Mouse (Mus musculus): ENCODE measurements around the gene Top2a. TPM values are rescaled to one million over a fixed set of nuclear protein-coding genes. Genes with fewer than 3 reads are reported as not detected.
"Not testable (repeated sequence)": the region's sequence is repeated elsewhere in the genome, so short reads cannot be mapped to it uniquely, and the experiment has no call there.

Gene Top2a
- total RNA-seq, 1 experiment from 2014 or later: 2.9 TPM

DNA sequence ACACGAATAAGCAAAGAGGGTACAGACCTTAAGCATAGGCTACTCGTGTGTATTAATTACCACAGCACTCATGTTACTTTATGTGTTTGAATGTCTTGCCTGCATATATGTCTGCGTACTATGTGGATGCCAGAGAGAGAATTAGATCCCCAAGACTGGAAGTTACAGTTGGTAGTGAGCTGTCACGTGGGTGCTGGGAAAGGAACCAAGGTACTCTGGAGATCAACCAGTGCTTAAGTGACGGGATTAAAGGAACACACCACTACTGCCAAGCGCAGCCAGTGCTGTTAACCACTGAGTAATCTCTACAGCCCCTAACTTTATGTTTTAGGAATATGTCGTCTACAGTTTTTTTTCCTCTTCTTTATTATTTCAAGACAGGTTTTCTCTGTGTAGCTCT is 28.0 kb downstream of the Top2a start:
- ATAC-seq (ENCODE audit: extremely low read depth, insufficient number of reproducible peaks, low FRiP score, poor library complexity, severe bottlenecking): no peak

GRCm38 (mm10) chr11:98990866-98991265 is 33.1 kb downstream of the Top2a start:
- no peak for ATAC-seq (ENCODE audit: extremely low read depth, insufficient number of reproducible peaks, low FRiP score, poor library complexity, severe bottlenecking)

DNA sequence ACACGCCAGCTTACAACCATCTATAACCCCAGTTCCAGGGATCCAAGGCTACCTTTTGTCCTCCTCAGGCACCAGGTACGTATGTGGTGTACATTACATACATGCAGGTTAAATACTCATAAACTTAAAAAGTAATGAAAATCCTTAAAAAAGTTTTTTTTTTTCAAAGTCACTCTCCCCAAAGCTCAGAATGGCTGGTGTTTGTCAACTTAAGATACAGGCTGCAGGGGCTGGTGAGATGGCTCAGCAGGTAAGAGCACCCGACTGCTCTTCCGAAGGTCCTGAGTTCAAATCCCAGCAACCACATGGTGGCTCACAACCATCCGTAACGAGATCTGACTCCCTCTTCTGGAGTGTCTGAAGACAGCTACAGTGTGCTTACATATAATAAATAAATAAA is 35.7 kb downstream of the Top2a start:
- ATAC-seq (ENCODE audit: extremely low read depth, insufficient number of reproducible peaks, low FRiP score, poor library complexity, severe bottlenecking): not testable (repeated sequence)

DNA sequence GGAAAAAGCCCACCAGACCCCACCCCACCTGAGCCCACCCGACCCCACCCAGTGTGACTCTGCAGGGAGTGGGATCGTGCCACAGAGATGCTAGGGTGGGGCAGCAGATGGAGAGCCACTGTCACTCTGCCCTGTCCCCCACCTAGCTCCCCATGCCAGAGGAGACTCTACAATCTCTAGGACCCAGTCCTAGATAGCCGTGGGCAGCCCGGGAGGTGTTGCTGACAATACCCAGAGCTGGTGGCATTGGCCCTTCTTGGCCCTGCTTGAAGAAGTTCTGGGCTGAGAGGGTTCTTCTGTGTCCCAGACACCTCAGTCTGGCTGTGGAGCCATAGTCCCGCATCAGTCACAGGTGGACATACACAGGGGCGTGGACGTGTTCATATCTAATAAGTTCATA is 38.4 kb downstream of the Top2a start:
- no peak for ATAC-seq (ENCODE audit: extremely low read depth, insufficient number of reproducible peaks, low FRiP score, poor library complexity, severe bottlenecking)

GRCm38 (mm10) chr11:98983551-98983950 is 40.4 kb downstream of the Top2a start:
- ATAC-seq (ENCODE audit: extremely low read depth, insufficient number of reproducible peaks, low FRiP score, poor library complexity, severe bottlenecking): no peak

DNA sequence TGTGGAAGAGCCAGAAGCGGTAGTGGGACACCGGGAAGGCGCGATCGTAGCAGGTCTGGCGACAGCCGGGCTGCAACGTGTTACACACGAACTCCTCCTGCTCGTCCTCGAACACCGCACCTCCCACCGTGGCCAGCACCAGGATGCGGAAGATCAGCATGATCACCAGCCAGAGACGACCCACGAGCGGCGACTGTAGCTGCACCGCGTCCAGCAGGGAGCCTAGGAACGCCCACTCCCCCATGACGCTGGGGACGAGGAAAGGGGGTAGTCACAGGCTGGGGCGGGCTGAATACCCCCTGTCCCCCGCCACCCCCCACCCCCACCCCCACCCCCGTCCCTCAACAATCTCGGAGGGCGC is 41.2 kb downstream of the Top2a start, which contains the start of gene Gjd3:
Gene Gjd3, minus strand, starts transcription at position 244 of the 361 bp plus-strand sequence.
- ATAC-seq (ENCODE audit: extremely low read depth, insufficient number of reproducible peaks, low FRiP score, poor library complexity, severe bottlenecking): no peak

GRCm38 (mm10) chr11:98981997-98982772 is 41.8 kb downstream of the Top2a start:
- no peak for ATAC-seq (ENCODE audit: extremely low read depth, insufficient number of reproducible peaks, low FRiP score, poor library complexity, severe bottlenecking)

DNA sequence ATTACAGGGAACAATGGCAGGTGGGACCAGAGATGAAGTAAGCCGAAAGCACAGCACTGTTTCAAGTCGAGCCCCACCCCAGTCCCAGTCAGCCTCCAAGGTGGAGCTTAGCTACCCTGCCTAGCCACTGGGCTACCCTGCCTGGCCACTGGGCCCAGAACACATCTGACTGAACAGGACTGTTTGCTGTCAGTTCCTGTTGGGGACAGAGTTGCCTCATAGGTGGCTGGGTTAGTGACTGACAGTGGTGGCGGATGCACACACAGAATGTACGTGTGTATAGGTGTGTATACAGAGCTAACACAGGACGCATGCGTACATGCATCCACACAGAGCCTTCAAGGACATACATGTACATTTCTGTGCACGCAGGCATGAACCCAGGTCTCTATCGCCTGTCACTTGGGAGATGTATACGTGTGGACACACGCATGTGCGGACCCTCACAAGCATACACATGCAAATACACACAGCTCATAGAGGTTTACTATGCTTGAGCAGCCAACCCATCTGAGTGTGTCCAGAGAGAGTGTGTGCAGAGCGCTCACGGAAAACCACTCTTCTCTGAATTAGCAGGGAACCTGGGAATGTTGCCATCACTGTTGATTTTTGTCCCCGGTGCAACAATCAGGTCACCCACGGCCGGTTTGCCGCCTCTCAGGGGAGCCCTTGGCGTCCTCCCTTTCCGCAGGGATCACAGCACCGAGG is 42.5 kb downstream of the Top2a start:
- no peak for ATAC-seq (ENCODE audit: extremely low read depth, insufficient number of reproducible peaks, low FRiP score, poor library complexity, severe bottlenecking)

DNA sequence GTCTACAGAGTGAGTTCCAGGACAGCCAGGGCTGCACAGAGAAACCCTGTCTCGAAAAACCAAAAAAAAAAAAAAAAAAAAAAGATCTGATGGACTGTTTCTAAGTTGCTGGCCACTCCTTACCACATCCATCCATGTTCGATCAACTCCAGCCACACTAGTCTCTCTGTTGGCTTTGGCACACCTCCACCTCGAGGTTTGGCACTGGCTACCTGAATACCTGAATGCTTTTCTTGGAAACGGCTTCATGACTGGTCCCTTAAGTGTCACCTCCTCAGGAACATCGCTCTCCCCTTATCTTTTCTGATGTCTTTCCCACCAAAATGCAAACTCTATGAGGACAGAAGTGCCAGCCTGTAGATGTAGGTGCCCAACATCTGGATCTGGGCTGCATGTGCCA is 44.6 kb downstream of the Top2a start:
- no peak for ATAC-seq (ENCODE audit: extremely low read depth, insufficient number of reproducible peaks, low FRiP score, poor library complexity, severe bottlenecking)

- no peak for ATAC-seq (ENCODE audit: extremely low read depth, insufficient number of reproducible peaks, low FRiP score, poor library complexity, severe bottlenecking)
These were observed 45.4 kb downstream of the Top2a start for GRCm38 (mm10) chr11:98978526-98979148.

DNA sequence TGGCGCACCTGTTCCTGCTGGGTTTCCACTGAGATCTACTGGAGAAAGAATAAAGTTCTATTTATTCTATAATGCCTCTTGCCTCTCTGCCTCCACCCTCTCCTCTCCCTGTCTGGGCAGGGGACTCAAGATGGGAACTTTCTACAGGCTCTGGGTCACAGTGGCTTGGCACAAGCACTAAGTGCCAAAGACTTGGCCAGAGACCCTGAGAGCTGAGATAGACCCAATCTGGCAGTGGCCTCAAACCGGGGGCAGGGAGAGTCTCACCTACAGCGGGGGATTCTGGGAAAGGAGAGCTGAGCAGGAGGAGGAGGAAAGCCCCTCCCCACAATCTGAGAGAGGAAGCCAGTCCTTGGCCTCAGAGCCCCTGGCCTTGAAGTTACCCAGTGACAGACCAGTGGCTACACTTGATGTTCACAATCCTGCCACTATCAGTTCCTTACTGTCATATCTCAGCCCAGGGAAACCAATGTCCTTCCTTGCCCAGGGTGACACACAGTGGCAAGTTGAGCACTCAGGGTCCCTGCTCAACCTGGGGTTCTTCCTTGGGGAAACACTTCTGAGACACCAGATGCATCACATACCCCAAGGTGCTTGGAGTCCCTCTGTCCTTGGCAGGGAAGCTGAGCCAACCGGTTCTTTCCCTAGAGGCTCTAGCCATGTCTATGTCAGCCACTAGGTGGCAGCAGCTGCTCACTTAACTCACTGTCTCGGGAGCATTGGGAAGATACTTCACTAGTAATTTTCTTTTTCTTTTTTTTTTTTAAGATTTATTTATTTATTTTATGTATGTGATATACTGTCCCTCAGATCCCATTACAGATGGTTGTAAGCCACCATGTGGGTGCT is 48.9 kb downstream of the Top2a start:
- peak; percentile 30; the same call in 1 of the 2 replicates for ATAC-seq (ENCODE audit: extremely low read depth, insufficient number of reproducible peaks, low FRiP score, poor library complexity, severe bottlenecking)

DNA sequence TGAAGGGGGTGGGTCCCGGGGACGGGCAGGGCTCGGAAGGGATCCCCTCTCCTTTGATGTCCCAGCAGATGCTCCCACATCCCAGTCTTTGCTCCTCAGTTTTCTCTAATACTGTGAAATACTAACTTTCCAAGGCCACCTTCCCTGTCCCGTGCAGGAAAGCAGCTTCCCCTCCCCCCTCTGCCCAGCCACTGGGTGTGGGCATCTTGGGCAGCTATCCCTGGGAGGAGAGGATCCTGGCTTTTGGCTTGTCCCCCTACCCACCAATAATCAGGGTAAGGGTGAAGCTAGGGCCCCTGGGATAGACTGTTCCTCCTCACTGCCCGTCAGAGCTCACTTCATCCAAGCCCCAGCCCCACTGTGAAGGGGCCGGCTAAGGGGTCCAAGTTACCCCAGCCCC is 49.8 kb downstream of the Top2a start:
- ATAC-seq (ENCODE audit: extremely low read depth, insufficient number of reproducible peaks, low FRiP score, poor library complexity, severe bottlenecking): no peak

- no peak for ATAC-seq (ENCODE audit: extremely low read depth, insufficient number of reproducible peaks, low FRiP score, poor library complexity, severe bottlenecking)
These were observed 50.4 kb downstream of the Top2a start for GRCm38 (mm10) chr11:98973584-98973983.

- no peak for ATAC-seq (ENCODE audit: extremely low read depth, insufficient number of reproducible peaks, low FRiP score, poor library complexity, severe bottlenecking)
These were observed 51.1 kb downstream of the Top2a start for GRCm38 (mm10) chr11:98972801-98973360.

- peak; percentile 56 for ATAC-seq (ENCODE audit: extremely low read depth, insufficient number of reproducible peaks, low FRiP score, poor library complexity, severe bottlenecking)
These were observed 51.8 kb downstream of the Top2a start for GRCm38 (mm10) chr11:98972215-98972614.

- no peak for ATAC-seq (ENCODE audit: extremely low read depth, insufficient number of reproducible peaks, low FRiP score, poor library complexity, severe bottlenecking)
These were observed 52.5 kb downstream of the Top2a start for GRCm38 (mm10) chr11:98971316-98972031.

GRCm38 (mm10) chr11:98970191-98970925 is 53.6 kb downstream of the Top2a start:
- no peak for ATAC-seq (ENCODE audit: extremely low read depth, insufficient number of reproducible peaks, low FRiP score, poor library complexity, severe bottlenecking)

Data from neutrophil, adult 5-6 weeks (primary cell).